Mouse (Mus musculus) cerebellum, postnatal 25 days (tissue): ENCODE results near the gene Jarid2.

Experiments used
- DNase-seq, 2 experiments: peaks; one replicate each; pipeline ENCODE4 v3.0.0; 2021; ENCODE audit warnings: mixed read lengths in 2 of 2

Jarid2 gene

GRCm38 (mm10) chr13:44784551-44784950, 55.3 kb downstream of the Jarid2 start:
- no peak for DNase-seq

- peak; percentile 53 to 69 for DNase-seq
Measured at GRCm38 (mm10) chr13:44786291-44786690, 57.0 kb downstream of the Jarid2 start.

- no peak for DNase-seq
Measured at GRCm38 (mm10) chr13:44788352-44789125, 59.3 kb downstream of the Jarid2 start.

GRCm38 (mm10) chr13:44789982-44790381, 60.7 kb downstream of the Jarid2 start:
- no peak for DNase-seq

- no peak for DNase-seq
Measured at GRCm38 (mm10) chr13:44792361-44792892, 63.2 kb downstream of the Jarid2 start.

- DNase-seq, result no peak
Measured at GRCm38 (mm10) chr13:44795891-44796290, 66.6 kb downstream of the Jarid2 start.

- peak; percentile 49 to 73 for DNase-seq
Measured at GRCm38 (mm10) chr13:44796775-44797174, 67.5 kb downstream of the Jarid2 start.

- DNase-seq, result no peak
Measured at GRCm38 (mm10) chr13:44798280-44798679, 69.0 kb downstream of the Jarid2 start.

- no peak for DNase-seq
Measured at GRCm38 (mm10) chr13:44799166-44799565, 69.9 kb downstream of the Jarid2 start.

GRCm38 (mm10) chr13:44800059-44800458, 70.8 kb downstream of the Jarid2 start:
- no peak for DNase-seq

- DNase-seq, result peak; percentile 50 to 73
Measured at GRCm38 (mm10) chr13:44804876-44805275, 75.6 kb downstream of the Jarid2 start.

- DNase-seq, result no peak
Measured at GRCm38 (mm10) chr13:44808307-44808706, 79.0 kb downstream of the Jarid2 start.

- DNase-seq, result no peak
Measured at GRCm38 (mm10) chr13:44811021-44811420, 81.7 kb downstream of the Jarid2 start.

GRCm38 (mm10) chr13:44811601-44812000, 82.3 kb downstream of the Jarid2 start:
- no peak for DNase-seq

- no peak for DNase-seq
Measured at GRCm38 (mm10) chr13:44812381-44812780, 83.1 kb downstream of the Jarid2 start.

GRCm38 (mm10) chr13:44819400-44819799, 90.1 kb downstream of the Jarid2 start:
- DNase-seq, result peak; percentile 37 to 54

GRCm38 (mm10) chr13:44822578-44822977, 93.3 kb downstream of the Jarid2 start:
- no peak for DNase-seq

- no peak for DNase-seq
Measured at GRCm38 (mm10) chr13:44828903-44829302, 99.6 kb downstream of the Jarid2 start.

- DNase-seq, result no peak
Measured at GRCm38 (mm10) chr13:44832104-44832503, 102.8 kb downstream of the Jarid2 start.

GRCm38 (mm10) chr13:44832866-44833265, 103.6 kb downstream of the Jarid2 start:
- DNase-seq, result no peak

- DNase-seq, result peak; percentile 45 to 57
Measured at GRCm38 (mm10) chr13:44833353-44833752, 104.1 kb downstream of the Jarid2 start.

GRCm38 (mm10) chr13:44837445-44837844, 108.2 kb downstream of the Jarid2 start:
- DNase-seq, result no peak

- peak; percentile 80 to 87 for DNase-seq
Measured at GRCm38 (mm10) chr13:44839866-44840835, 110.9 kb downstream of the Jarid2 start.
